Mouse (Mus musculus) forebrain, embryonic 11.5 days (tissue): Measurements from ENCODE around the gene Trappc13. TPM values are rescaled to one million over a fixed set of nuclear protein-coding genes. Genes with fewer than 3 reads are reported as not detected.

ENCODE experiments used
- ATAC-seq: fragments of 200-750 bp; cut with Nextera tagmentation; replicated peaks from 2 replicates; pipeline ENCODE4 v1.8.0; 2017; ENCODE audit warnings: moderate TSS enrichment; ENCODE audit not compliant: low FRiP score
- DNase-seq: peaks from one replicate; pipeline ENCODE4 v3.0.0-alpha.2; 2017; ENCODE audit warnings: low spot score
- H3K27ac ChIP-seq: fragments of 300-500 bp; sonication (generic); 2 replicates; pipeline ENCODE4 v1.5.1; 2014; ENCODE audit warnings: low read depth, low read length
- H3K27me3 ChIP-seq: fragments of 300-500 bp; sonication (generic); 2 replicates; pipeline ENCODE4 v1.6.1; 2014; ENCODE audit warnings: mild to moderate bottlenecking, low read length, mixed read lengths; ENCODE audit not compliant: control insufficient read depth, insufficient read depth
- H3K36me3 ChIP-seq: fragments of 300-500 bp; sonication (generic); 2 replicates; pipeline ENCODE4 v1.6.1; 2014; ENCODE audit warnings: mild to moderate bottlenecking, low read length, moderate library complexity, mixed read lengths; ENCODE audit not compliant: control insufficient read depth, insufficient read depth
- H3K4me1 ChIP-seq: fragments of 300-500 bp; sonication (generic); replicated peaks from 2 replicates; pipeline ENCODE4 v1.6.1; 2014; ENCODE audit warnings: low read length, mixed read lengths; ENCODE audit not compliant: control insufficient read depth, insufficient read depth
- H3K4me2 ChIP-seq: fragments of 300-500 bp; sonication (generic); 2 replicates; pipeline ENCODE4 v1.6.1; 2014; ENCODE audit warnings: low read depth, mild to moderate bottlenecking, low read length, moderate library complexity, mixed read lengths; ENCODE audit not compliant: severe bottlenecking
- H3K4me3 ChIP-seq: fragments of 300-500 bp; sonication (generic); 2 replicates; pipeline ENCODE4 v1.5.1; 2014; ENCODE audit warnings: low read depth, low read length
- H3K9ac ChIP-seq: fragments of 300-500 bp; sonication (generic); 2 replicates; pipeline ENCODE4 v1.6.1; 2014; ENCODE audit warnings: low read length
- H3K9me3 ChIP-seq: fragments of 300-500 bp; sonication (generic); 2 replicates; pipeline ENCODE4 v1.6.1; 2016; ENCODE audit warnings: low read length, mixed read lengths; ENCODE audit not compliant: control insufficient read depth
- WGBS: fragments of 180-500 bp; shearing (Covaris S2); extraction: QIAGEN DNeasy Blood & Tissue Kit; methylation state at CpG from one replicate; pipeline ENCODE4 v1.1.7; 2014; 5-methylcytosine and 5-hydroxymethylcytosine counted together
- polyA plus RNA-seq: library from polyadenylated mRNA; unstranded; fragments of >200 nt; fragmentation: Nextera tagmentation; extraction: Ambion mirVana; gene quantifications from 2 replicates; pipeline ENCODE4 v1.2.1, GENCODE M21; 2014

The Trappc13 gene
- polyA plus RNA-seq, 1 experiment from 2014 or later, result 101 TPM

DNA sequence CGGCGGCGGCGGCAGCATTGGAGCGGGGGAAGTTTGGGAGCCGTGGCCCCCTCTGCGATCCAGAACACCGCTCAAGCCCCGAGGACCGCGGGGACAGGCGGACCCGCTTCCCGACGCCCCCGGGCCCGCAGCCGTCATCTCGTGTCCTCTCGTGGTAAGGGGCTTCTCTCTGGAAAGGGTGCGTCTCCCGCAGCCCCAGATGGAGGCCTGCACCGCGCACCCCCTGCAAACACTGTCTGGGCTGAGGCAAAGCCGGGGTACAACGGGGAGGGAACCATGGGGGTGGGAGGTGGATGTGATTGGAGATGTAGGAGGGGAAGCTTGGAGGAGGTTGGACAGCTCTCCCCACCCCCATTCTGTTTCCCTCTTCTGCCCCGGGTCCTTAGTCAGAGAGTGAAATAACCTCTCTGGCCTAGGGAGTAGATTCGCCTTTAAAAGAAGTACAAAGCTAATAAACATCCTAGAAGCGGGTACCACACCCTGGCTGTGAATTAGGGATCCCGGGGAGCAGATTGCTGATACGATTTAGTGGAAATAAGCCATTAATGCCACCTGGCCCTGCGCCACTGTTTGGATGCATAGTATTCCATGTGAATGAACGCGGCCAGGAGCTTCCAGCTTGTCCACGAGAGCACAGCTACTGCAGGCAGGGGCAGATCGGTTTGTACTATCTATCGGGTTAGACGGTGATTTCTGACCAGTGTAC, 68.3 kb downstream of the Trappc13 start:
- ATAC-seq, result peak; percentile 84
- 2% methylated on average over 38 of the region's 38 CpGs for WGBS
- peak overlapping the region; percentile 74 for H3K4me3 ChIP-seq

DNA sequence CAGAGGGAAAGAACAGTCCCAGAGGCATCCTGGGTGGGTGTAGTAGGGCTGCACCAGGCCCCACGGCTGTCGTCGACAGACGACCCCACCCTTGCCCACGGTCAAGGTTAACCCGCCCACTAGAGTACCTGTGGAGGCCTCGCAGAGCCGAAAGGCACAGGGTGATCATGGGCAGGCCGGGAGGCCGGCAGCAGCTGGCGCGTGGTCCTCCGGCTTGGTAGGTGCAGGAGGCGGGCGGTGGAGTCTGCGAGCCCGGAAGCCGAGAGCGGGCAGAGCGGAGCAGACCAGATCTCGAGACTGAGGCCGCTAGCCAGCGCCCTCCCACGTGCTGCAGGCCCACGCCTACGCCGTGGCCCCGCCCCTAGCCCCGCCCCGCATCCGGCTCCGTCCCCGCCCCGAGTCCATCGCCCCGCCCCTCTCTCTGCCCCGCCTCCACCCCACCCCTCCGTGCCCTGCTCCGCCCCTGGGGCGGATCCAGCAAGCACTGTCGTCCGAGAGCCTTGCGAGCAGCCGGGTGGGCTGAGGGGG, 68.9 kb downstream of the Trappc13 start, which contains the start of the genes Nln and Sgtb:
Gene Nln, minus strand, starts transcription at position 327 of the 528 bp plus-strand sequence.
Gene Sgtb, plus strand, starts transcription at position 454 of the 528 bp plus-strand sequence.
- 1% methylated on average over 35 of the region's 44 CpGs for WGBS
- peak; percentile 97 for ATAC-seq
- peak; percentile 98 for DNase-seq
- Histone ChIP-seq H3K27me3 (no peaks in the 10 kb centered on the region), H3K4me3 (peak within 1 kb of the TSS; percentile 74), H3K9ac (peak within 1 kb of the TSS; percentile 66), H3K4me2 (peak within 1 kb of the TSS; percentile 98), H3K9me3 (no peaks in the 10 kb centered on the region; the same call in 1 of the 2 replicates), H3K4me1 (peaks cover 2% of the 10 kb centered on the region; the same call in 1 of the 2 replicates), H3K36me3 (no peaks in the 10 kb centered on the region), H3K27ac (no peak within 1 kb of the TSS)

More for the DNA sequence above, 68.3 kb downstream of the Trappc13 start:
- Histone ChIP-seq H3K27me3 (no peaks in the 10 kb centered on the region), H3K4me1 (peaks cover 2% of the 10 kb centered on the region; the same call in 1 of the 2 replicates), H3K9ac (peak overlapping the region; percentile 66), H3K36me3 (no peaks in the 10 kb centered on the region), H3K4me2 (peak overlapping the region; percentile 98), H3K27ac (no peak overlapping the region), H3K9me3 (no peaks in the 10 kb centered on the region; the same call in 1 of the 2 replicates)
- DNase-seq, result peak; percentile 64

DNA sequence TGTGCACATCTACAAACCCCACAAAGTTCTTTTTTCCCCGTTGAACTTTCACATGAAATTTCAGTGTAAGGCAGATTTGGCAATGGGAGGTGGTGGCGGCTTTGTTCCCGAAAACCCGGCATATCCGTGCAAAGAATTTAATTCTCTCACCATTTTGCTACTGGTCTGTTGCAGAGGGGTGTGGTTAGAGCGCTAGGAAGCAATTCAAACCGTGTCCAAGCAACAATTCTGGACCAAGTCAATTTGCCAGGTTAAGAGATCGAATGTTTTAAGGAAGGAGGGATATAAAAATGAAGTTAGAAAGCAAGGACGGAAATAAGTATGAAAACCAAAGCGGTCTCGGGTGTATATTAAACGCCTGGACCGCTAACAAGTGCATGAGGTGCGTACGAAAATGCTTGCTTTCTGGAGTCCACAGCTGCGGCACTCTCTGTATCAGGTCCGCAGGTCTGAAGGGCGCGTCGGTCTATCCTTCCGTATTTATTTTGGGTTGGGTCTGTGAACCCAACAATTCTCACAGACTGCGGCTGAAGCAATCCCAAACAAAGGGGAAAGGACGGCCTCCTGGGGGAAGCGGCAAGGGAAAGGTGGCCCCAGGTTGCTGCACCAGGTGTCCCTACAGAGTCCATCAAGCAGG, 69.5 kb downstream of the Trappc13 start:
- Histone ChIP-seq H3K27ac (no peak overlapping the region), H3K9me3 (no peaks in the 10 kb centered on the region), H3K27me3 (no peaks in the 10 kb centered on the region), H3K9ac (peak overlapping the region; percentile 64), H3K36me3 (no peaks in the 10 kb centered on the region), H3K4me1 (peaks cover 2% of the 10 kb centered on the region; the same call in 1 of the 2 replicates), H3K4me3 (peak overlapping the region; percentile 74), H3K4me2 (peak overlapping the region; percentile 98)
- ATAC-seq, result peak; percentile 9; the same call in 1 of the 2 replicates
- DNase-seq, result no peak
- 1% methylated on average over 24 of the region's 24 CpGs for WGBS

DNA sequence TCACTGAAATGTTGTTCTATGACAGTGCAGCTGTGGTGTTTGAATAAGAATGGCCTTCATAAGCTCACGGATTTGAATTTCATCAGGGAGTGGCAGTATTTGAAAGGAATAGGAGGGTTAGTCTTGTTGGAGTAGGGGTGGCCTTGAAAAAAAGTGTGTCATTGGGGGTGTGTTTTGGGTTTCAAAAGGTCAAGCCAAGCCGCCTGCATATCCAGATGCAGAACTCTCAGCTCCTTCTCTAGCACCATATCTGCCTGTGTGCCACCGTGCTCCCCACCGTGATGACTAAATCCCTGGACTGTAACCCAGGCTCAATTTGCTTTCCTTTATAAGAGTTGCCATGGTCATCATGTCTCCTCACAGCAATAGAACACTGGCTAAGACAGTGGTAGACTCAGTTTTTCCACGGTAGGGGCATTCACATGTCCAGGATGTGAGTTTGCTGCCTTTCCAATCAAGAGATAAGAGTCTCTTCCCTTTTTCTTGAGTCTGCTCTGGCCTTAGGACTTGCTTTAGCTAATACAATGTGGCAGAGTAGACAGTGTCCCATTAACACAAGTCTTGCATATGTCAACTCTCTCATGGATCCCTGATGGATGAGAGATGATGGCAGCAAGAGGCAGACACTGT, 76.5 kb downstream of the Trappc13 start:
- H3K4me2 ChIP-seq, result no peak overlapping the region
- no peaks in the 10 kb centered on the region for H3K27me3 ChIP-seq
- WGBS, result 89% methylated on average over 5 of the region's 5 CpGs
- H3K4me1 ChIP-seq, result no peaks in the 10 kb centered on the region
- H3K4me3 ChIP-seq, result no peak overlapping the region
- DNase-seq (no peak), ATAC-seq (no peak)
- H3K27ac ChIP-seq, result no peak overlapping the region
- H3K36me3 ChIP-seq, result no peaks in the 10 kb centered on the region
- H3K9ac ChIP-seq, result no peak overlapping the region
- no peaks in the 10 kb centered on the region for H3K9me3 ChIP-seq

DNA sequence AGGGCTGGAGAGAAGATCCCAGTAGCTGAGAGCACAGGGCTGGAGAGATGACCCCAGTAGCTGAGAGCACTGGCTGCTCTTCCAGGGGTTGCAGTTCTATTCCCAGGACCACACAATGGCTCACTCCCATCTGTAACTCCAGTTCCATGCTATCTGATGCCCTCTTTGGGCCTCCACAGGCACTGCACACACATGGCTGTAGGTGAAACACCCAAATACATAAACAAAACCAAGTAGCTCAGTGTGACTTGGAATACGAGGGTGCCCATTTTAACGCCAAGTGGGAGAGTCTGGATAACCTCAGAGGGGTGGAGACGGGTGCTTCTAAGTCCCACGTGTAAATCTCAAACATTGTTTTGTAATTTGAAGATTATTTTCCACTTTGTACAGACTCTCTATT, 77.9 kb downstream of the Trappc13 start:
- Histone ChIP-seq H3K4me2 (no peak overlapping the region), H3K9me3 (no peaks in the 10 kb centered on the region), H3K27me3 (no peaks in the 10 kb centered on the region), H3K4me1 (no peaks in the 10 kb centered on the region), H3K4me3 (no peak overlapping the region), H3K27ac (no peak overlapping the region), H3K36me3 (no peaks in the 10 kb centered on the region), H3K9ac (no peak overlapping the region)
- DNase-seq (no peak), ATAC-seq (no peak)
- 91% methylated on average over 4 of the region's 4 CpGs for WGBS

DNA sequence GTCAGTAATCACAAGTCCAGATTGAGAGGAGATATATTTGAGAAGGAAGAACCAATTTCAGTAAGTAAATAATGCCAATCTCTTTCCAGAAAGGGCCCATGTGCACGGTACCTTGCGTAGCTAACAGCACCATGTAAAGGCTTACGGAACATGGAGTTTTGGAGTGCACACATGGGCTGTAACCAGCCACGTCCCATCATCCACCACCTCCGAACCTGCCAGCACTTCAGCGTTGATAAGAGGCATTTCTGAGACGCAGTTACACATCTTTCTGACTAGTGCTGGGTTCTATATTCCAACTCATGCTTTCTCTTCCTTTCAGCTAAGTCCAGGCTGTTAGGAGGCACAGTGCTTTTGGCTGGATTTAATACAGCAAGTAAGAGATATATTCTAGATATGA, 81.1 kb downstream of the Trappc13 start:
- 89% methylated on average over 7 of the region's 7 CpGs for WGBS
- no peak for ATAC-seq
- no peaks in the 10 kb centered on the region for H3K27me3 ChIP-seq
- no peak overlapping the region for H3K4me2 ChIP-seq
- no peak overlapping the region for H3K27ac ChIP-seq
- no peaks in the 10 kb centered on the region for H3K36me3 ChIP-seq
- H3K4me1 ChIP-seq, result no peaks in the 10 kb centered on the region
- no peaks in the 10 kb centered on the region for H3K9me3 ChIP-seq
- no peak overlapping the region for H3K9ac ChIP-seq
- no peak overlapping the region for H3K4me3 ChIP-seq
- DNase-seq, result no peak

DNA sequence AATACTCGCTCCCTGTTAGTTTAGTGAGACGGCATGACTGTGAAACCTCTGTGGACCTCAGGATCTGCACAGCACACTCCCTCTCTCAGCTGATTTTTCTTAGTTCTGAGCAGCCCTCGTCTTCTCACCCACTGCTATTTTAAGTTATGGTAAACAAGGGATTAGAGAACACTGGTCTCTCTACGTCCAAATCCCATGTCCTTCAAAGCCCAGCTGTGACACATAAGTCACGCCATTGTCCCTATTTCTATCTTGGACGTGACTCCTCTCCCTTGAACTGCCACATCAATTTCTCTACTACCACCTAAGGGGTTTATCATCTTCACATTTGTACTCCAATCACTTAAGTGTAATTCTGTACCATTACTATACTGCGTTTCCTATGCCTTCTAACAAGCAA, 82.3 kb downstream of the Trappc13 start:
- 65% methylated on average over 7 of the region's 7 CpGs for WGBS
- Histone ChIP-seq H3K36me3 (no peaks in the 10 kb centered on the region), H3K4me2 (no peak overlapping the region), H3K9ac (no peak overlapping the region), H3K4me1 (no peaks in the 10 kb centered on the region), H3K4me3 (no peak overlapping the region), H3K27me3 (no peaks in the 10 kb centered on the region), H3K27ac (no peak overlapping the region), H3K9me3 (no peaks in the 10 kb centered on the region)
- no peak for ATAC-seq
- DNase-seq, result no peak

DNA sequence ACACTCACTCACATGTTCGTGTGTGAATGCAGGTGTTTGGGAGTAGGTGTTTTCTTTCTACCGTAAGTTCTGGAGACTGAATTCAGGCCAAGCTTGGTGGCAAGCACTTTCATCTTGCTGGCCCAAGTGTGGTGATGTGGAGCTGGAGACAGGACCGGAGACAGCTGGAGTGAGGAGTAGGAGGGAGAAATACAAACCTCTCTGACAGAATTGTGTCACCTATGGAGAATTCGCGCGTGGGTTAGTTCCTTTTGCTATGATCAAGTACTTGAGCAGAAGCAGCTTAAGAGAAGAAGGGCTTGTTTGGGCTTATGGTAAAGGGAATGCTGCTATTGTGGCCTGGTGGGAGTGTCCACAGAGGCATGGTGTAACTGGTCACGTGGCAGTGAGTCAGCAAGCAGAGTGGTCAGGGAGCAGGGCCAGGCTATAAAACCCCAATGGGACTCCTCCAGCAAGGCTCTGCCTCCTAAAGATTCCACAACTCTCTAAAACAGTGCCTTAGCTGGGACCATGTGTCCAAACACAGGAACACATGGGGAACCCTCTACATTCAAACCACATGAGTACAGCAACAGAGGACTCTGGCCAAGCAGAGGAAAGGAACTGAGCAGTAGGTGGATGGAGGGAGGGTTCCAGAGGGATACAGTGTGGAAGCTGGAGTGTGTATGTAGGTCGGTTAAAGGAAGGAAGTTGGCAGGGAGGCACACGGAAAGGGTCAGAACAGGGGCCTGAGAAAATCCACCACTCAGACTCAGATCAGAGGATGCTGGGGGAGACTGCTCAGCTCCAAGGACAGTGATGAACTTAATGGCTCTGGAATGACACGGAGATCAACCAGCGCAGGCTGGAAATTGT, 83.5 kb downstream of the Trappc13 start:
- WGBS, result 87% methylated on average over 11 of the region's 11 CpGs
- Histone ChIP-seq H3K36me3 (no peaks in the 10 kb centered on the region), H3K9ac (no peak overlapping the region), H3K4me3 (no peak overlapping the region), H3K4me2 (no peak overlapping the region), H3K9me3 (no peaks in the 10 kb centered on the region), H3K27me3 (no peaks in the 10 kb centered on the region), H3K4me1 (no peaks in the 10 kb centered on the region), H3K27ac (no peak overlapping the region)
- DNase-seq (no peak), ATAC-seq (no peak)
